Mouse (Mus musculus) kidney, adult 2 months (tissue): ENCODE data around the gene A630095N17Rik. TPM values are rescaled to one million over a fixed set of nuclear protein-coding genes. Genes with fewer than 3 reads are reported as not detected.

Experiments
- DNase-seq: peaks from one replicate; pipeline ENCODE4 v3.0.0; 2021
- H3K27ac ChIP-seq: fragments of 200-500 bp; 2 replicates; pipeline ENCODE4 v1.5.1; 2012; ENCODE audit warnings: low read depth, low read length, control low read depth, inconsistent platforms; ENCODE audit not compliant: insufficient read depth
- H3K27me3 ChIP-seq: fragments of 200-500 bp; replicated peaks from 2 replicates; pipeline ENCODE4 v1.6.1; 2012; ENCODE audit warnings: mild to moderate bottlenecking, moderate library complexity, low read length, inconsistent platforms; ENCODE audit not compliant: control insufficient read depth, insufficient read depth
- H3K36me3 ChIP-seq: fragments of 200-500 bp; 2 replicates; pipeline ENCODE4 v1.6.1; 2012; ENCODE audit warnings: mild to moderate bottlenecking, moderate library complexity, low read length, inconsistent platforms; ENCODE audit not compliant: control insufficient read depth, insufficient read depth
- H3K4me1 ChIP-seq: fragments of 200-500 bp; 2 replicates; pipeline ENCODE4 v1.6.1; 2011; ENCODE audit warnings: low read length; ENCODE audit not compliant: control insufficient read depth, insufficient read depth
- H3K4me3 ChIP-seq: fragments of 200-500 bp; 2 replicates; pipeline ENCODE4 v1.5.1; 2011; ENCODE audit warnings: mild to moderate bottlenecking, low read depth, low read length, control low read depth; ENCODE audit not compliant: insufficient read depth
- CTCF ChIP-seq: fragments of 200-500 bp; conservative IDR thresholded peaks from 2 replicates; pipeline ENCODE4 v1.5.1; 2011; ENCODE audit warnings: low read depth, mild to moderate bottlenecking, control low read depth, low read length, moderate library complexity, mixed read lengths; ENCODE audit not compliant: insufficient read depth, insufficient read length
- POLR2A ChIP-seq: fragments of 200-500 bp; IDR thresholded peaks from one replicate; pipeline ENCODE4 v1.6.1; 2011; ENCODE audit warnings: low read depth, low read length, control low read depth
- WGBS: fragments of 180-500 bp; shearing (Covaris S2); methylation state at CpG from one replicate; pipeline ENCODE4 v1.1.7; 2018; 5-methylcytosine and 5-hydroxymethylcytosine counted together
- polyA plus RNA-seq: library from polyadenylated mRNA; depleted of rRNA; stranded (reverse); fragments of >200 nt; gene quantifications from 2 replicates; pipeline ENCODE4 v1.2.3, GENCODE M21; 2012

Gene A630095N17Rik
- polyA plus RNA-seq, 1 experiment = not detected

DNA sequence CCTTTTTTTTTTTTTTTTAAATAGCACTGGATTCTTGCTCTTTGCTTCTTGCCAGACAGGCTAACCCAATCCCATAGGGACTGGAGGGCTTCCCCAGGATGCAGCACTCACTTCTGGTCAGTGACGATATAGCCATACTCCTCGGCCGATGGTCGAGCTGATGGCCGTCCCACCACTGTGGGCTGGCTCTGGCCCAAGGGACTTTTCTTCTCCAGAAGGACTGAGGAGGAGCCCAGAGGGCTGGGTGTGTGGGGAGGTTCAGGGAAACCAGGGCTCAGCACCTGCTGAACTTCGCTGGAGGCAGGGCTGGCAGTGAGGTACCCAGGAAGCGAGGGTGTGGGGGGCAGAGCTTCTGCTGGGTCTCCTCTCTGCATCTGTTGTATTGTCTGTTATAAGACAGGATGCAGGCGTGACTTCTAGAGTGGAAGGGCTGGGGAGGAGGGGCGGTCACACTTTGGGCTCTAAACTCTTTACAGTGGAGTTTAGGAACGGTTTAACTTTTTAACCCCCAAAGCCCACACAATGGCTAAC lies 23.7 kb upstream of the A630095N17Rik start:
- no peaks in the 10 kb centered on the region for H3K27me3 ChIP-seq
- H3K27ac ChIP-seq = no peak overlapping the region
- no peaks in the 10 kb centered on the region for H3K36me3 ChIP-seq
- TF ChIP-seq POLR2A (no peak), CTCF (no peak)
- 55% methylated on average over 10 of the region's 10 CpGs for WGBS
- no peak overlapping the region for H3K4me3 ChIP-seq
- no peak for DNase-seq
- no peaks in the 10 kb centered on the region for H3K4me1 ChIP-seq

DNA sequence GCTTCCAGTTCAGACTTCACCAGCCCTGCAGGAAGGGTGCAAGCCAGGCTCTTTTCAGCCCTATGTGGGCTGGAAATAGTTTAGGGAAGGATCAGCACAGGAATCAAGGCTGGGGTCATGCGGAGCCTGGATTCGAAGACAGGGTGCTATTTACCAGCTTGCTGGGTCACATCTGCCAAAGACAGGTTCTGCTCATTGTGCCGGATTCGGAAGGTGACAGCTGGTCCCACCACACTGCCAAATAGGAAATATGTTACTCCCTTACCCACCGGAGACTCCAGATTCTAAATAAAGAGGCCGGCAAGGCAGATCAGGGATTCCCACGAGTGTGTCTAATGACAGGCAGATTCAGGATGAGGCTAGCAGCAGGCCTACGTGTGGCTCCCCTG lies 22.7 kb upstream of the A630095N17Rik start:
- no peak for DNase-seq
- TF ChIP-seq CTCF = no peak
- no peak for TF ChIP-seq POLR2A
- WGBS = 77% methylated on average over 8 of the region's 8 CpGs
- Histone ChIP-seq H3K4me1 (no peaks in the 10 kb centered on the region), H3K27me3 (no peaks in the 10 kb centered on the region), H3K4me3 (no peak overlapping the region), H3K36me3 (no peaks in the 10 kb centered on the region), H3K27ac (no peak overlapping the region)

DNA sequence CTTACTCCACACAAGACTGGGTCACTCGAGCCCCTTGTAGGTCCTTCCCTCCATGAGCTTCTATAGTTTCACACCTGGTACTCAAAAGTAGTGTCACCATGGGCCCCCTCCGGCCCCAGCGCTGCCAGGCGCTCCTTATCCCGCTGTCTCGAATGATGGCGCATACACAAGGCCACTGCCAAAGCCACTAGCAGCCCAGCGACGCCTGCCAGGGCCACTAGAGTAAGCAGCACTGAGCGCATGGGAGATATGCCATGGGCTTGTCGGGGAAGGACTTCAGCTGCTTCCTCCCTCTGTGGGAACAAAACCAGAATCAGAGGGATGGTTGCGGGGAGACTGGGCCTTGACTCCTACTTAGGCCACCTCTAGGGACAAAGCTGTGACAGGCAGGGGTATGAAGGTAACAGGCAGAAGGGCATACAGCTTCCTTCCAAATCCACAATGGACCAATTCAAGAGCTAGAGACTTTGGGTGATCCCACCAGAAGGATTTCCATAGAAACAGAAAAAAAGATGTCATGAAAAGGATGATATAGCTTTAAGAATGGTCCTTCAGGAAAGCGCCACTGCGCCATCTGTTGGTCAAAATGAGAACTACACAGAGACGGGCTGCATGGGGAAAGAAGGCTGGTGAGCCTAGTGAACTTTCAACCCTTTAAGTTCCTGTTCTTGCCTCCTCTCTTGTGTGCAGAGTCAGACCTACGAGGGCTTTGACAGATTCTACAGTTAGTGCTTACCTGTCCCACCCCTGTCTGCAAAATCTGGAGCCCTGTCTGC lies 22.1 kb upstream of the A630095N17Rik start:
- TF ChIP-seq CTCF = peak; percentile 82
- TF ChIP-seq POLR2A = no peak
- DNase-seq = peak; percentile 77
- no peak overlapping the region for H3K4me3 ChIP-seq
- no peaks in the 10 kb centered on the region for H3K27me3 ChIP-seq
- H3K36me3 ChIP-seq = no peaks in the 10 kb centered on the region
- H3K4me1 ChIP-seq = no peaks in the 10 kb centered on the region
- H3K27ac ChIP-seq = no peak overlapping the region
- WGBS = 64% methylated on average over 16 of the region's 16 CpGs

DNA sequence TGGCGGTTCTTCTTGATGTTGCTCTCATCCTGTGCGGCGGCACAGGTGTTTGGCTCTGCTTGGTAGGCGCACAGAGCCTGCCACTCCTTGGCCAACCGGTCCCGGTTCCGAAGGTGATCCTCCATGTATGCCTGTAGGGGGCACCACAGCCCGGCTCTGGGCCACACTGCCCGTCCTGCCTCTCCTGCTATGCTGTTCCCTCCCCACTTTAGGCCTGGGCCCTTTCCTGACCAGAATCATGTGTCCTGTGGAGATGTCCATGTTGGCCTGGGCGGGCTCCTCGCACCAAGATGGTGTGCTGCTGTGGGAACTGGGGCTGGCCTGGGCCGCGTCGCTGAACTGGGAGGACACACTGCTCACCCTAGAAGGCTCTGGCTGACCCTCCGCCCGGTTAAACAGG lies 21.1 kb upstream of the A630095N17Rik start:
- Histone ChIP-seq H3K27ac (no peak overlapping the region), H3K36me3 (no peaks in the 10 kb centered on the region), H3K4me1 (no peaks in the 10 kb centered on the region), H3K4me3 (no peak overlapping the region), H3K27me3 (no peaks in the 10 kb centered on the region)
- TF ChIP-seq POLR2A (no peak), CTCF (no peak)
- DNase-seq = no peak
- WGBS = 81% methylated on average over 16 of the region's 16 CpGs

DNA sequence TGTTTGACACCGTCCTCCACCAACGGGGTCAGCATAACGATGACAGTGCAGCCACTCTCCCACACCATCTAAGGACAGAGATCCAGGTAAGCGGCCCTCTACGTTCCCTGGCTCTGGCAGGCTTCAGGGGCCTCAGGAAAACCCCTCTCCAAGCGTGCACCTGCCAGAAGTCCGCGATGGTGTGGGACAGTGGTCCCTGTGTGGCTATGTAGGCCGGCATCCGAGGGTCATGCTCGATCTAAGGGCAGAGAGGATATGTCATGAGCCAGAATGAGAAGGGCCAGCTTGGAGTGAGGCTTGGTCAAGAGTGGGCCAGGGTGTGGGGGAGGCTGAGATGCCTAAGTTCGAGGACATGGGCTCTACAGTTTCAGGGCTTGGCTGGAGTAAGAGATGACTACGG lies 20.4 kb upstream of the A630095N17Rik start:
- Histone ChIP-seq H3K27me3 (no peaks in the 10 kb centered on the region), H3K36me3 (no peaks in the 10 kb centered on the region), H3K4me3 (no peak overlapping the region), H3K27ac (no peak overlapping the region), H3K4me1 (no peaks in the 10 kb centered on the region)
- no peak for DNase-seq
- TF ChIP-seq CTCF (no peak), POLR2A (no peak)
- 72% methylated on average over 13 of the region's 13 CpGs for WGBS

DNA sequence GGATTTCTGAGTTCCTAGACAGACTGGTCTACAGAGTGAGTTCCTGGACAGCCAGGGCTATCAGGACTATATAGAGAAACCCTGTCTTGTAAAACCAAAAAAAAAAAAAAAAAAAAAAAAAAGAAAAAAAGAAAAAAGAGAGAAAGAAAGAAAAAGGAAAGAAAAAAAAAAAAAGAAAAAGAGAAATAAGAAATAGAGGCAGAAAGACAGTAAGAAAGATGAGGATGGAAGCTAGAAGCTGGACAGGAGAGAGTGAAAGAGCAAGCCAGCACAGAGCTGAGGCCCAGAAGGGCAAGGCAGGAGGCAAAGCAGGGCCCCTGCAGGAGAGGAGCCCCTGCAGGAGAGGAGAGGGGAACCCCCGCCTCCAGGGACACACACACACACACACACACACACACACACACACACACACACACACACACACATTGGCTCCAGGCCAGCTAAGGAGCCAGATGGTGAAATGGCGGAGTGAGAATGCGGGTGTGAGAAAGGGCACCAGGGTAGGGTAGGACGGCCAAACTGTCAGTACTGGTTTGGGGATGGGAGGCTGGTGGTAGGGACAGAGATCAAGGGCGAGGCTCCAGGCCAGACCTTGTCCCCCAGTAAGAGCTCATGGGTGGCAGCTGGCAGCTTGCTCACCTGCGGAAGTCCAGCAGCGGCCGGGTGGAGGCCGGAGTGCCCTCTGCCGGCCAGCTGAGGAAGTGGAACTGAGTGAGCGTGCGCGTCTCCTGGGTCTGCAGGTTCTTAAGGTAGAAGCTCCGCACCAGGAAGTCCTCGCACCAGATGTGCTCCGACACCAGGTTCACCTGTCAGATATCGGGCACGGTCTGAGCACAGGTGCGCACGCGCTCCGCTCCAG lies 19.4 kb upstream of the A630095N17Rik start:
- 4% methylated on average over 22 of the region's 22 CpGs for WGBS
- H3K36me3 ChIP-seq = no peaks in the 10 kb centered on the region
- H3K27me3 ChIP-seq = no peaks in the 10 kb centered on the region
- no peak overlapping the region for H3K27ac ChIP-seq
- peak overlapping the region; percentile 36 for H3K4me3 ChIP-seq
- DNase-seq = peak; percentile 94
- no peaks in the 10 kb centered on the region for H3K4me1 ChIP-seq
- TF ChIP-seq POLR2A (no peak), CTCF (peak; percentile 82)

DNA sequence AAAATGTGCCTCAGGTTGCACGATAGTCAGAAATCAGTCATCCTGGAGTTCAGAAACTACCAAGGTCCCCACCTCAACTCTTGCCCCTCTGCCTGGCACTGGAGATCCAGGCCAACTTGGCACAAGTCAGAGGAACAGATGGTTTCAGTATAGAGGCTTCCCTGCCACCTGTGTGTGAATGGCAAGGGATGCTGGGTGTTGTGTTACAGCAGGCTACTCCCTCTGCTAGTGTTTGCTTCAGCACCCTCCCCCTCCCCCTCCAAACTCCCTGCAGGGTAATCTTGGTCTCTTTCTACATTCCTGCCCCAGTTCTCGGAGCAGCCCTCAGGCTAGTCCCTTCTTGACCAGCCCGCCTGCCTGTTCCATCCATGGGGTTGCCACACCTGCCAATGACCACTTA lies 18.6 kb upstream of the A630095N17Rik start:
- no peak for TF ChIP-seq CTCF
- no peak for TF ChIP-seq POLR2A
- Histone ChIP-seq H3K36me3 (no peaks in the 10 kb centered on the region), H3K27ac (no peak overlapping the region), H3K4me3 (no peak overlapping the region), H3K4me1 (no peaks in the 10 kb centered on the region), H3K27me3 (no peaks in the 10 kb centered on the region)
- WGBS = 72% methylated on average over 3 of the region's 3 CpGs
- DNase-seq = no peak
